Mouse (Mus musculus): Measurements from ENCODE around the gene Tnfrsf19.

GRCm38 (mm10) chr14:61011621-61012174 is 34.6 kb downstream of the Tnfrsf19 start:
- TF ChIP-seq POLR2A (IDR thresholded peaks at IDR 0.05; ENCODE audit: control insufficient read depth, low read depth, low read length), result no peak
- TF ChIP-seq CTCF (IDR thresholded peaks at IDR 0.05; ENCODE audit: control insufficient read depth, insufficient read depth, insufficient replicate concordance, low read depth, low read length), result no peak
